Mouse (Mus musculus) embryonic fibroblast, embryonic 13.5 days (primary cell): Measurements from ENCODE around the gene Cped1.

Experiments used
- CTCF ChIP-seq: IDR thresholded peaks from 2 replicates; pipeline ENCODE4 v1.5.1; 2011; ENCODE audit warnings: mild to moderate bottlenecking, control low read depth, low read length, moderate library complexity, borderline replicate concordance; ENCODE audit not compliant: insufficient read depth
- POLR2A ChIP-seq: IDR thresholded peaks from 2 replicates; pipeline ENCODE4 v1.6.1; 2011; ENCODE audit warnings: low read depth, mild to moderate bottlenecking, control low read depth, low read length, moderate library complexity

DNA sequence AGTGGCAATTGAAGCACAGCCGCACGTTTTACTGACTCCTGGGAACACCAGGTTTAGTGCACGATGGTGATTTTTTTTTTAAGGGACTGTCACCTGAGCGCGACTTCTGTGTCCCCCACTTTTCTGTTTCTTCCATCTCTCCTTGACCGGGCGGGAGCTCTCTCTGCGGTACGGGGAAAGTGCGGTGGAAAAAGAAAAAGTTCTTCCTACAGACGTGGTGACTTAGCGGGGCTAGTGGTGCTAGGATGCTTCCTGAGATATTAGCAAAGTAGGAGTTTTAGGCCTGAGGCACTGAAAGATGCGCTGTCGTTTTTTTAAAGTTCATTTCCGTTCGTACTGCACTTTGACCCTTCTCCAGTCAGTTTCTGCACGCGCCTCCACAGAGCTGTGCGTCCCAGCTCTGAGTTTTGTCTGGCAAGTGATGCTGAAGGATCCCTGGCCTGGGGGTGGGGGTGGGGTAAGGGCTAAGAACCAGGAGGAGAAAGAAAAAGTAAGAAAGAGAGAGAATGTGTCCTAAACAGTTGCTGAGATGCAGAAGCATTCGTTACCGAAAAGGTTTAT is 303.8 kb downstream of the Cped1 start:
- no peak for TF ChIP-seq CTCF
- no peak for TF ChIP-seq POLR2A
